Mouse (Mus musculus) right cerebral cortex, postnatal 14 days (tissue): ENCODE measurements around the gene Phactr3.

Source experiments
- DNase-seq: peaks from one replicate; pipeline ENCODE4 v3.0.0; 2022

Phactr3 gene

DNA sequence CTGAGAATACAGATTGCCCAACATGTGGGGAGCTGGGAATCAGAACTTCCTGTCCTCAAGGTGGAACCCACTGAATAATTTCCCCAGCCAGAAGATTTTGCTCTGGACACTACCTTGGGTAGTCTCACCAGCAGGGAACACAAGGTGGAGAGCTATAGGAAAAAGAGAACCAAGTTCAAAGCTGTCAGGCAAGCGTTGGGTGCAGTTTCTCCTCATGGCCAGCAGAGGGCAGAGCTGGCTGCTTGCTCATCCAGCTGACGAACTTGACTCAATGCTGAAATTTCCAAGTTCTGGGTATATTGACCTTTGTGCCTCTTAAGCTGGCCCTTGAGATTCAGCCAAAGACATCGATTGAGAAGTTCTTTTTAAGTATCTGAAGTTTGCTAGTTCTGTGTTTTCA is 18.7 kb downstream of the Phactr3 start:
- peak; percentile 54 for DNase-seq

DNA sequence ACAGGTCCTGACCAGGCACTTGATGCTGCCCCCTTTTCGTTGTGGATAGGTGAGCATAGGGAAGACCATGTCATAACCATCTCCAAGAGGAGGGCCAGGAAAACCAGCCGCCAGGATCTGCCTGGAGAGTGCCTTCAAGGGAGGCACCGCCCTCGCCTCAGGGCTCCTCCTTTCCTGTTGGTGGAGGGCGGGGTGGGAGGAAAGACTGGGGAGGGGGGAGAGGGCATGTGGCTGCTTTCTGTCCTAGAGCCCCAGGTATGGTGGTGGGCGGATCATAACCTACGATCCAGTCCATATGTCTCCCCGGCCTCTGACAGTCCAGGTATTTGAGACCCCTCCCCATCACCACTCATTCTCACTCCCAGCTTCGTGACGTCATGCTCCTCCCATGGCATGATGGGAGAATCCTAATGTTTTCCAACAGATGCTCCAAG is 22.7 kb downstream of the Phactr3 start:
- peak; percentile 64 for DNase-seq

GRCm38 (mm10) chr2:178142291-178143023 is 23.7 kb downstream of the Phactr3 start:
- DNase-seq = peak; percentile 56

DNA sequence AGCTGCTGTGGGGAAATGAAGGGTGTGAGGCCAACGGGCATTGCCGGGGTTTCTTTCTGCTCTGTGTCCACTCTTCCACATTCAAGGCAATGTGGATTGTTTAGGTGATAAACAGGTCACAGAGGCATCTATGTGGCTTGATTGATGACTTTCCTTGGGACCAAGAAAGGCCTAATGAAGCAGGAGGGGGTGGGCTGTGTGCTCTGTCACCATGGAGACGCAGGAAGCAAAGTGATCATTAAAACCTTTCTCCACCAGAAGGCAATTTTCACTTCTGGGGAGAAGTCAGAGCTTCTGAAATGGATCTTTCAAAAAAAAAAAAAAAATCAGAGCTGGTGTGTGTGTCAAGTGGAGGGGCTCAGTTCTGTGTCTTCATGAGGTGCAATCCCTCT is 24.2 kb downstream of the Phactr3 start:
- no peak for DNase-seq

DNA sequence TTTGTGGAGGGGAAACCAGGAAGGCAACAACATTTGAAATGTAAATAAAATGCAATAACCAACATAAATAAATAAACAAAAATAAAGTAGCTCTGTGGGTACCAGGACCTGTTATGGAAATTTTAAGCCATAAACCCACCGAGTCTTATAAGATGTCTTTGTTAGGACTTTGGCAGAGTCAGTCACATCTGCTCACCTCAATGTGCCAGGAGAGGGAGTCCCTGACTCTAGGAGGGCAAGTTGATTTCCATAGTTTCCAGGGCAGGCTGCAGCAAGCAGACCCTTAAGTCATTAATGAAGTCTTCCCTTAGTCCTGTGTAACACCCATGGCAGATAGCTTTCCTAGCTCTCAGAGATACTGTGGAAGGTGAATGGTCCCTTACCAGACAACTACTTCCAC is 25.1 kb downstream of the Phactr3 start:
- no peak for DNase-seq

DNA sequence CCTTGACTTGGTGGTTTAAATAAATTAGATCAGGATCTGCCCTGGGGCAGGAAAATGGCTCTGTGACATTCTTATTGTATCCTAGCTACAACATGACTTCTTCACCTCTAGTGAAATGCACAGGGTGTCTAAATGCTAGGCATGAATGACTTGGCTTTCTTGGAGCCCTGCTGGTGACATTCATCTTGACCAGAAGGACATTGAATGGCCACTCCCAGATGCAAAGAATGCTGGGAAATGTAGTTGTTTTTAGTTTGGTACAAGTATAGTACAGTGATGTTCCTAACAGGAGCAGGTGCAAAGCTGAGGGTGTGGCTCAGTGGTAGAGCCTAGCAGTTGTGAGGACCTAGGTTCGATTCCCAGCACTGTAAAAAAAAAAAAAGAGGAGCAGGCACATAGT is 30.5 kb downstream of the Phactr3 start:
- DNase-seq = no peak

DNA sequence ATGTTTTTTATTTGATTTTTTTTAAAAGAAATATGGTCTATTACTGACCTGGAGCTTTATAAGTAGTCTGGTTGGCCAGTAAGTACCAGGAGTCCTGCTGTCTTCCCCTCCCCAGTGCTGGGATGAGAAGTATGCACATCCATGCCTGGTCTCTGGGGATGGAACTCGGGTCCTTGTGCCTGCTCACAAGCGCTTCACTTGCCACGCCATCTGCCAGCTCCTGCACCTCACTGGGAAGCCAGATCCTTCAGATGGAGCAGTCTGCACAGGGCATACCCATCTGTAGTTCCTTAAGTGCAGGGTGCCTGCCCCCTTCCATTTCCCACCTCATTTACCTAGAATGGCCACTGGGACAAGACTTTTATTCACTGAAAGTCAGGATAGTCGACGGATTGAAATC is 31.9 kb downstream of the Phactr3 start:
- DNase-seq = no peak

DNA sequence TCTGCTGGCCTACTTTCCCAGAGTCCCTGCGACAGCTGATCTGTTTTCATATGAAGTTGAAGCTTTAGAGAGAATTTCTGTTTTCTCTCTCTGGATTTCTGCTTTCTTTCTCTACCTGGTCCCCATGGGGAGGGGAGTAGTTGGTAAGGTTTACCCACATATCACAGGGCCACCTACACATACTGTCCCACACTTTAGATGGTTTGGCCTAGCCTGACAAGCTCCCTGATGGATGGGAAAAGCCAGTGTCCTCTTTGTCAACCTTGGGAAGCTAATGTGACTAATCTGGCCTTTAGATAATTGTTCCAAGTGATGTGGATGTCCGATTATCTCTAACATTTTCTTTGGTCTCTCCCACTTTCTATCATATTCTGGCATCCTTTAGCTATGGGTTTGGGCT is 34.8 kb downstream of the Phactr3 start:
- no peak for DNase-seq

- no peak for DNase-seq
Observed at GRCm38 (mm10) chr2:178154129-178154528, 35.4 kb downstream of the Phactr3 start.

DNA sequence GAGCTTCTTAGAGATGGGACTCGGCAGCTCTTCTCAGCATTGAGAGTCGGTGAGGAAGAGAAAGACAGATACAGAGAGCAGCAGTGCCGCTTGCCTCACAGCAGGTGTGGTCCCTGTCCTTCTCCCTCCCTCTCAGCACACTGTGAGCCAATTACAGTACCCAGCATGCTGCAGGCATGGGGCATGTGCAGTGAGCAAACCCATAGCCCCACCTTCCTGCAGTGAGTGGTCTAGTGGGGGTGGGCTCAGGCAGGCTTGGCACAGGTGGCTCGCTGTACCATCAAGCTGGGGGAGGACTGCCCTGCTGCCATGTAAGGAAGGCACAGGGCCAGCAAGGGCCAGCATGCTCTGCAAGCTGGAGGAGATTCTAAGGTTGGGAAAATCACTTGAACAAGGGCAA is 35.8 kb downstream of the Phactr3 start:
- peak; percentile 16 for DNase-seq

GRCm38 (mm10) chr2:178155176-178155916 is 36.6 kb downstream of the Phactr3 start:
- DNase-seq = no peak

DNA sequence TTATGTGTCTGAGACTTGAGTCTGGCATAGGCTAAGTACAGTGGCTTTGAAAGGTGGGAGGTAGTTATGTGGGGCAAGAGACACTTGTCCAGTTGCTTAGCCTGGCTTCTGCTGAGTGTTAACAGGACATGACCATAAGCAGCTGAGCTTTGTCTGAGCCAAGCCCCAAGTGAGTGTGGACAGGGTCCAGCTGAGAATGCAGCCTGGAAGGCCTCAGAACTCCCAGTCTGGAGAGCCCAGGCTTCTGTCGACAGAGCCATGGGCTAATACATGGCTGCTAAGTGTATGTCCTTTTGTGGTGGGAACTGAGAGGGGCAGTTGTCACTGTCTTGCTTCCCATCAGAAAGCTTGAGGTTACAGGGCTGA is 37.1 kb downstream of the Phactr3 start:
- DNase-seq = no peak

DNA sequence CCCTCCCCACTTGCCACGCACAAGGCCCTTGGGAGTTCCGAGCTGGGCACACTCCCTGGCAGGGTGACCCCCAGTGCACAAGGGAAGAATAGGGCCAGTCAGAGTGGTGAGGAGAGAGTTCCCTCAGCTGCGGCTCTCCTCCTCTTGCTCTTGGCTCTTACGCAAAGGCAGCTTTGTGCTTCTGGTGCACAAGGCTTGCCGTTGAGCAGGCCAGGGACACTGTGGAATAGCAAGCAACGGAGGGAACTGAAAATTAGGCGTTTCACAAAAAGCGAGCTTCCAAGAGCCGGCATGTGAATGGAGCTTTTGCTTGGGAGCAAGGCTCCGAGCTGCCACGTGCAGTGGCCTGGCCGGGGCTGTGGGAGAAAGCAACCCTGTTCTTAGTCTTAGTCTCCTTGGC is 40.2 kb downstream of the Phactr3 start:
- peak; percentile 47 for DNase-seq

GRCm38 (mm10) chr2:178163981-178164380 is 45.2 kb downstream of the Phactr3 start:
- no peak for DNase-seq

- DNase-seq = no peak
Observed at GRCm38 (mm10) chr2:178165943-178166342, 47.2 kb downstream of the Phactr3 start.

- DNase-seq = no peak
Observed at GRCm38 (mm10) chr2:178169983-178170382, 51.2 kb downstream of the Phactr3 start.

GRCm38 (mm10) chr2:178173951-178174350 is 55.2 kb downstream of the Phactr3 start:
- DNase-seq = no peak

DNA sequence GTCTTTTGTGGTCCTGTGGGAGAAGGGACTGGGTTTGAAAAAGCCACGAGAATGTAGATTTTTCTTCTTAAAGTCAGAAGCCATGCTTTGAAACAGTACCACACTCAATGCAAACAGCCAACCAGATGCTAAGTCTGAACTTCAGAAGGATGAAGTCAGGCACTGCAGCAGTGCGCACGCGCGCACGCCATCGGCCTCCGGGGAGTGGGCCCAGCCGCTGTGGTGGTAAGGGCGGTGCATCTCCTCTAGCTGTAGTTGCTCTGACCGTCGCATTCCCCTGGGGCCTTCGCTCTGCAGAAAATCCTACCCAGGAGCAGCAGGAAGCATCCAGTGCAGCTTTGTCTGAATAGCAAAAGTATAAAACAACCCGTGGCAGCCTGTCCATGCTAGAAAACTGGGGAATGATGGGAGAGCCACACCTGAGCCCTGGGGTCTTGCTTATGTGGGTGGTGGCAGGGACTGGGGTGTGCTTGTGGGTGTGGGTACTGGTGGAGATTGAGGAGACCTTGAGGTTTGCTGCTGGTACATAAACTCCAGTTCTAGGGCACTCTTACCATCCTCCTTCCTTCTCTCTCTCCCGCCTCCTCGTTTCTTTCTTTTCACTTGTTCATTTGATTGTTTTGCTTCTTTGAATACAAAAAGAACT is 56.6 kb downstream of the Phactr3 start:
- peak; percentile 52 for DNase-seq

- no peak for DNase-seq
Observed at GRCm38 (mm10) chr2:178184251-178184650, 65.5 kb downstream of the Phactr3 start.

DNA sequence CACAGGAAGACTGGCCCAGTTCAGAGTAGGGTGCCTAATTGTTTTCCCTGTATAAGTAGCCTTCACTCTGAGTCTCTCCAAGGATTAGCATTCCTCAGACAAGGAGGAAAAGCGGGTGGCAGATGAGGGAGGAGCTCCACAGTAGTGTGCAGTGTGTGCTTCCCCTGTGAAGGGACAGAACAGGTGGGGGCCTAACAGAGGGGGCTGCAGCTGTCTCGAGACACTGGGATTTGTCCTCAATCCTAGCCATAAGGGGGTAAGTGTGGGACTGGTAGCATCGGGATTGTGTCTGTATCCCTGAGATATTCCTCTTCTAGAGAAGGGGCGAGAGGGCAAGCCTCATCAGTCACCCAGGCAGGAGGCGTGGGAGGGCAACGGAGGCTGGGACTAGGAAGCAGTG is 66.1 kb downstream of the Phactr3 start:
- no peak for DNase-seq

DNA sequence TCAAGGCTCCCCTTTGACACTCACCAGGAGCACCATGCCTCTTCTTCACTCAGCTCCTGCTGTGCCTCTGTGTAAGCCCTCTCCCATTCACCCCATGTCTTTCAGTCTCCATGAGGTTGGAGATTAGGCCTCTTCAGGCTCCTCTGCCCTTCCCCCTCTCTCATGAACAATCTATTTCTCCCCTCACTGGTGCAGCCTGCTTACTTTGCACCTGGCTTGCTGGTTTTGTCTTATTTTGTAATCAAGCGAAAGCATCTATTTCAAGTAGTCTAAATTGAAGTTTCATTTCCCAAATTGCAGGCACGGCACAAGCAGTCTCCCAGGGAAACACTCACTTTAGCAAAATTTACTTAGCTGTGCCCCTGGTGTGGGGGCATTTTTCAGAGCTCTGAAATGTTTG is 70.2 kb downstream of the Phactr3 start:
- no peak for DNase-seq

DNA sequence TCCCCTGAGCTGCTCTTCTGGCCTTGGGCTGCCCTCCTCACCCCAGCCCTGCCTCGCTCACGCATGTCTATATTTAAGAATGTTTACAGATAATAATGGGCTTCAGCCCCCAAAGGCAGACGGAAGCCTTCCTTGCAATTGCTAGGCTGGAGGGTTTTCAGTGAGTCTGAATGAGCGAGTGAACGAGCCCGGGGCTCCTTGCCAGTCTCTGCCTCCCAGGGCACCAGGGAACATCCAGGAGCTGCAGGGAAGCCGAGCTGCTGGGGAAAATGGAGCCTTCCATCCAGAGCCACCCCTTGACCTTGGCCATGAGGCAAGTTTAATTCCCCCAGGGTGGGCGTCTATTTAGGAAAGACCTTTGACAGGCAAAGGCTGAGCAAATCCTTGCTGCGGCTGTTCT is 74.1 kb downstream of the Phactr3 start:
- DNase-seq = peak; percentile 53

DNA sequence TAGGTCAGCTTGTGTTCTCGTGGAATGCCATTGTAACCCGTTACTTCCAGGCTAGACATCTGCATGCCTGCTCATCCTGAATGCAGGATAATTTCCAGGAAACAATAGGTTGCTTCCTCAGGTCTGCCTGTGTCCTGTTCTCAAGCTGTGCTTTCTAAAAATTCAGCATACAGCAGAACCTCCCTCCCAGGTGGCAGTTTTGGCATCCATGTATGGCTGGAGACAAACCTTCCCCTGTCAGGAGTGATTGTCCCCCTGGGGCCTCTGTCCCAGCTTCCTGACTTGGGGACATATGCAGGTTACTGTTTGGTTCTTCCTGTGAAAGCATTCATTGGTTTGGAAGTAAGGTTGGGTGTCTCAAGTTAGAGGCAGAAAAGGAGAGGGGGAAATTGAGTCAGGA is 74.7 kb downstream of the Phactr3 start:
- DNase-seq = no peak

DNA sequence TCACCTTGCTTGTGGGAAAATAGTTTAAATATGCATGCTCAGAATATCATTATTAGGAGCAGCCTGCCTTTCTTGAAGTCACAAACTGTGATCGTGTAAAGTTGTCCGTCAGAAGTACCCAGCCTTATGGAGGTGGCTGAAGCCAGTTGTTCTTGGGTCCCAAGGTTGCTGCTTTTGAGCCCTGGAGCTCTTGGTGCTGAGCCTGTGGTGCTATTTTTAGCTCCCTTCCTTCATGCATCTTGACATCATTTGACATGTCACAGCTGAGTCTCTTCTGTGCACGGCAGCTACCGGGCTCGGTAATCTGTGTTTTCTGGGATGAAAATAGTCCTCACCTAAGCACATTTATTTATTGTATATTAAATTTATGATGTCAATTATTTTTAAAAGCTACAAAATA is 76.1 kb downstream of the Phactr3 start:
- DNase-seq = no peak
